Mouse (Mus musculus): ENCODE data around the gene Lrrc55.

Lrrc55 gene

DNA sequence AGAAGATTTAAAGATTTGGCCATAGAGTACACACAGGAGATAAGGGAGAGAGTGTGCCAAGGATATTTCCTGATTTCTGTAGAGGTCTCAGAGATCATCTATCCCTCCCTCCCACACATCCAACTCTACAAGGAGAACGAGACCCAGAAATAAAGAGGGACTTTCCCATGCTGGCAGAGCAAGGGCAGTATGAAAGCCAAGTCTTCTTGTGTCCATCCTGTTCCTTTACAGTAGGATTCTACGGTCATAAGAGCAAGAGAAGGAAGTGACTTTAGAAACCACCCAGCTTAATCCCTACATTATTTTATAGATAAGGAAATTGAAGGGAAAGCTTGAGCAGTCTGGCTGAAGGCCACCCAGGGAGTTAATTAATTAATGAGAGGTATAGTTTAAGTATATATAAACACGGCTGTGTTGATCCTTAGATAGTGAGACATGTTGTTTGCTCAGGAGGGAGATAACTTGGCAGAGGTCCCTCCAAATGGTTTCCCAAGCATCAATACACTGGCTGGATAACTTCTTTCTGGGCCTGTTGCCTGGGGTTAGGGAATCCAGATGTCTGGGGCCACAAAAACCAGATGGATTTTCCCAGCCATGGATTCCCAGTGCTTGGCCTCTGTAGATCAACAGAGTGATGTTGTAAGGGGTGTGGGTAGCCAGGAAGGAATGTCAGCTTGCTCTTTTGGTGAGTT lies 24.8 kb downstream of the Lrrc55 start:
- DNase-seq (ENCODE audit: low read depth, low spot score): no peak

DNA sequence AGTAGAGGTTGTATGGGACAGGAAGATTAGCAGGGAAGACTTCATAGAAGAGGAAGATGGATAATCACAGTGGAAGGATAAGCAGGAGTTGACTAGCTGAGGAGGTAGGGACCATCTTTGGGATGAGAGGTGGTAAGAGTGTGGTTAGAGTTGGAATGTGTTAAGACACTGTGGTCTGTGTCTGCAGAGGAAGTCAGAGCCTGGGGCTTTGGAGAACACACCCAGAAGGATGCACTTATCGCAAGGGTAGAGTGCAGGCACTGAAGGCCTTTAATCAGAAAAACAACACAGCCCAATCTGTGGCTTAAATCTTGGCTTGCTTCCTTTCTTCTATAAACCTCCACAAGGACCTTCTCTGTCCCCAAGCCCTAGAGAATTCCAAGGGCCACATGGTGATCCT lies 28.7 kb downstream of the Lrrc55 start:
- DNase-seq (ENCODE audit: low read depth, low spot score): no peak

- no peak for DNase-seq (ENCODE audit: low read depth, low spot score)
Observed at GRCm38 (mm10) chr2:85167624-85168023, 29.4 kb downstream of the Lrrc55 start.

- DNase-seq (ENCODE audit: low read depth, low spot score): peak; percentile 12
Observed at GRCm38 (mm10) chr2:85163311-85164047, 33.5 kb downstream of the Lrrc55 start.

DNA sequence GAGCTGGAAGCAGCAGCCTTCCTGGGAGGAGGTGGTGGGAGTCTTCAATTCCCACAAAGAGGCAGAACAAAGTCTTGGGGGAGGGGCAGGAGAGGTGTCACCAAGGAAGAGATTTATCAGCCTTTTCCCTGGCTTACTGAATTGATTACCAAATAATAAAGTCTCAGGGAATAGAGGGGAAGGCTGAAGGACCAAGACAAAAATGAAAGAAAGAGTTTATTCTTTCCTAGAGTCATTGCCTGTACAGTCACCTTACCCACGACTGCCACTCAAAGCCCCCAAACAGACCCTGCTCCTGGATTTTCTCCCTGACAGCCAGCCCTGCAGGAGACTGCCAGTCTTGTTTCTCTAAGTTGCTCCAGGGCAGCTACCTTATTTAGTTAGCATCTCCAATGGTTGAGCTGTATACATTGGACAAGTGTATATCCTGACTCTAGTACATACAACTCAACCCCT lies 35.3 kb downstream of the Lrrc55 start:
- no peak for DNase-seq (ENCODE audit: low read depth, low spot score)

DNA sequence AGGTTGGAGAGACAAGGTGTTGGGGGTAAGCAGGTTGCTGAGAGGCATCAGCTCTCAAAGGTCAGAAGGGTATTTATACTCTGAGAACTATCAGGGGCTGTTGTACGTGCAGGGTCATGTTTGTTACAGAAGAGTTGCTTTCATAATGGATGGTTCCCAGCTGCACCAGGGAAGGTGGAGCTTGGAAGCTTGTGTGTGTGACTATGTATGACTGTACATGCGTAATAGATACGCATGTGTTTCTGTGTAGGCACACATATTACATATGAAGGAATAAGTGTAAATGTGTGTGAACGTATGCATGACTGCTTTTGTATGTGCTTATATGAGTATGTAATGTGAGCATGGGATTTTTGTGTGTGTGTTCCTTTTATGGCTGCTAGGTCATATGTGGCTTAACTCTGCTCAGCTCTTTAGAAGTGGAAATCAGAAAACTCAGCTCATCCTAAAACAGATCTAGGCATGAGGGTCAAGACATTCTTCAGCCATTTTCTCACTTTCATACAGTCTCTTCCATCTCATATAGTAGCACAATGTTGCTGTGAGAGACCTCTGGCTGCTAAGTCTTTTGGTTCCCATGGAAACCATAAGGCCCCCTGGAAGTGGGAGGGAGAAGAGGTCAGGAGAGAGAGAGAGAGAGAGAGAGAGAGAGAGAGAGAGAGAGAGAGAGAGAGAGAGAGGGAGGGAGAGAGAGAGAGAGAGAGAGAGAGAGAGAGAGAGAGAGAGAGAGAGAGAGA lies 35.9 kb downstream of the Lrrc55 start:
- no peak for DNase-seq (ENCODE audit: low read depth, low spot score)

GRCm38 (mm10) chr2:85157382-85157781 lies 39.6 kb downstream of the Lrrc55 start:
- DNase-seq (ENCODE audit: low read depth, low spot score): no peak

DNA sequence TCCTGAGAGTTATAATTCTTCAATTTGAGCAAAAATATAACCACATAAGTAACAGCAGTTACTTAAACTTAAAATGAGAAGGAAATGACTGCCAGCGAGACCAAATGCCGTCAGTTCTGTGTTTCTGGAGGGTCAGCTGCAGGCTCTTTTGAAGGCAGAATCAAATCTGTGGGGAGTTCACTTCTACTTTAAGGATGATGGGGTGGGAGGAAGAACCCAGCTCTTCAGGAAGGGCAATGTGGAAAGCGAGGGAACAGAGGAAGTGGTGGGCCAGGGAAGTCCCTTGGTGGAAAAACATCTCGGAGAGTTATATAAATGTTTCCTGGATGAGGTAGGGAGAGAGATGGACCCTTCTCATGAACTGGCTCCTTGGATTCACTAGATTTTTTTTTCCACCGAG lies 40.9 kb downstream of the Lrrc55 start:
- no peak for DNase-seq (ENCODE audit: low read depth, low spot score)

- DNase-seq (ENCODE audit: low read depth, low spot score): no peak
Observed at GRCm38 (mm10) chr2:85155334-85155733, 41.7 kb downstream of the Lrrc55 start.

DNA sequence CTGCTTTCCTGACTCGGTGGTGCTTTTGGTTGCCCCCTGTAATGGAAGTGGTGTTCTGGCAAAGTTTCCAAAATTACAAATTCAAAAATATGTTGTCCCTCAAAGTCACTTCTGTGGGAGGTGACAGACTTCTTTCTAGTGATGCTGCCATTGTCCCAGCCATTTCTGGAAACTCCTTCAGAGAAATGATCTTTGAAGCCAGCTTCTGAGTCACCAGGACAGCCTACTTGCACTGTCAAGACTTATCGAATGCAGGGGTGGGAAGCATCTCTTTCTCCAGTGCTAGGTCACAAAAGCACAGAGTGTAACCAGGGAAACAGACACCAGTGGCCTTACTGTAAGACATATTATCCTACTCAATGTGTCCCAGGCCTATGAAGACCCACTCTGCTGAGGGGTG lies 45.8 kb downstream of the Lrrc55 start:
- DNase-seq (ENCODE audit: low read depth, low spot score): no peak

GRCm38 (mm10) chr2:85150373-85150772 lies 46.6 kb downstream of the Lrrc55 start:
- no peak for DNase-seq (ENCODE audit: low read depth, low spot score)

- no peak for DNase-seq (ENCODE audit: low read depth, low spot score)
Observed at GRCm38 (mm10) chr2:85147481-85147880, 49.5 kb downstream of the Lrrc55 start.

DNA sequence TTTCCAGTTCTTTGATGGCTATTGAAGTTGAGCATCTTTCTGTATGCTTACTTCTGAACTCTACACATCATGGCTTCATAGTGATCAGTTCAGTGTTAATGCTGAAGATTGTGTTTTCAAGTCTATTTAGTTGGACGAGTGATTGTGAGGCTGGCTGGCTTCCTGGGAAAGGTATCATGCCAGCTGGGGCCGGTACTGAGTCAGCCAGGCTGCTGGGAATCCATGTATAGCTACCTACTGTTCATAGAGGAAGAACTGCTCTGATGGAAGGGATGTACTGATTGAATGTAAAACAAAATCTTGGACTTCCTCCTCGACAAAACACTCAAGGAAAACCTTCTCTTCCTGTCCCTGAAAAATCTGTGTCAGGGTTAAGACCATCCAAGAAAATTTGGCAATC lies 51.7 kb downstream of the Lrrc55 start:
- DNase-seq (ENCODE audit: low read depth, low spot score): no peak

- DNase-seq (ENCODE audit: low read depth, low spot score): no peak
Observed at GRCm38 (mm10) chr2:85144908-85145307, 52.1 kb downstream of the Lrrc55 start.

DNA sequence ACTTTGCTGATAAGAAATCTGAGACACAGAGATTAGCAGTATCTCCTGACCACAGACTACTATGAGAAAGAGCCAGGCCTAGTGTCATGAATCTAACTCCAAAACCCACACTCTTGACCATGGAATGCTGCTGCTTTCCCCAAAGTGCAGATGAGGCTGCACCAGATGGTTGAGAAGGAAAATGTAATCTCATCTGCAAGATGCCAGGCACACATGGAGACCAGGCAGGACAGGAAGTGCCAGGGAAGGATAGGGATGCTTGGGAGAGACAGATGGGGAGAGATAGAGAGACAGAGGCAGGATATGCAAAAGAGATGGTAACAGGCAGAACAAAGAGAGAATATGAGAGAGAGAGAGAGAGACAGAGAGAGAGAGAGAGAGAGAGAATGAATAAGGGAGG lies 56.2 kb downstream of the Lrrc55 start:
- DNase-seq (ENCODE audit: low read depth, low spot score): no peak

DNA sequence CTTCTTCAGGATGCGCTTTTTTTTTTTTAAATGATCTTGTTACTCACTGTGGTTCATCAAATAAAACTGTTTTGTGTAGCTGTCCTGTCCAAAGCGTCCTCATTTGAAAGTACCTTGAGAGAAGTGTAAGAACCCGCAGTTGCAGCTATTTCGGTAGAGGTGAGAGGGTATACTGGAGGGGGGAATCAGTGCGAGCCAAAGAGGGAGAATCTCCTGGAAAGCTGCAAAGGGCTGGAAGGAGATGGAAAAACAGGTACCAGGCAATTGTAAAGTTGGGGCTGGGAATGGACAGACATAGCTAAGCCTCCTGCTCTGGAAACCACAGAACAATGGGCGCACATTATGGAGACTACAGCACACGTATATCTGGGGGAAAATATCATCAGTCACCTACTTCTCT lies 57.2 kb downstream of the Lrrc55 start:
- DNase-seq (ENCODE audit: low read depth, low spot score): no peak

DNA sequence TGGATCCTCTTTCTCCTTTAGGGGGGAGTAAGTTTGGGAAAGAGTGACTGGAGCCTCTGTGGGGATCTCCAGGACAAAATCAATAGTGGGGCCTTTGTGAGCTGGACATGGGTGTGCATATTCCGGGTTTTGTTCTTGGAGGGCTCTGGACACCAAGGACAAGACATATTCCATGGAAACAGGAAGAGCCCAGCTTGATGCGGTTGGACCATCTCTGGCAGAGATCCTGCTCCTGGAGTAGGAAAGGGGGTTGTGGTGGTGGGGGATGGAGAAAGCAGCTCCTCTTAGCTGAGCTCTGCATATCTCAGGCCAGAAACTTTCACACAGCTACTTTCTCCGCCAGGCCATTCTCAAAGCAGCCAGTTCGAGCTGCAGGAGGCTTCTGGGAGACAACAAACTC lies 57.6 kb downstream of the Lrrc55 start:
- no peak for DNase-seq (ENCODE audit: low read depth, low spot score)

GRCm38 (mm10) chr2:85138143-85138542 lies 58.9 kb downstream of the Lrrc55 start:
- DNase-seq (ENCODE audit: low read depth, low spot score): no peak

GRCm38 (mm10) chr2:85137601-85138140 lies 59.3 kb downstream of the Lrrc55 start:
- no peak for DNase-seq (ENCODE audit: low read depth, low spot score)

- no peak for DNase-seq (ENCODE audit: low read depth, low spot score)
Observed at GRCm38 (mm10) chr2:85136831-85137520, 60.0 kb downstream of the Lrrc55 start.

DNA sequence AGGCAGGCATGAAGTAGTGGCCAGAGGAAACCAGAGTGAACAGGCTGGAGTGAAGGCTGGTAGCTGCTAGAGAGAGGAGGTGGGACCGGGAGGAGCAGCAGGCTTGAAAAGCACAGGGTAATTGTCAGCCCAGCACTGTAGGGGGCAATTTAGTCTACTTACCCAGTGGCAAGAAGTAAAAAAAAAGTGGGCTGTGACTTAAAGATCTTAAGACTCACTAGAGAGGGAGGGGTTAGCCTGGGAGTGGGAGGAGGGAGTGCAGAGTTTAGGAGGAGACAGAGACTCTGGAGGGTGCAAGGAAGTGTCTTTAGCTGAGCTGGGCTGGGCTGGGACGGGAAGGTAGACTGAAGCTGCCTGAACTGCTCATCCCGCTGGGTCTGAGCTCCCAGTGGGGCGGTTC lies 60.9 kb downstream of the Lrrc55 start, which contains the start of gene Aplnr:
Gene Aplnr (plus strand): TSS at position 137 of the 400 bp plus-strand sequence.
- DNase-seq (ENCODE audit: low read depth, low spot score): no peak

DNA sequence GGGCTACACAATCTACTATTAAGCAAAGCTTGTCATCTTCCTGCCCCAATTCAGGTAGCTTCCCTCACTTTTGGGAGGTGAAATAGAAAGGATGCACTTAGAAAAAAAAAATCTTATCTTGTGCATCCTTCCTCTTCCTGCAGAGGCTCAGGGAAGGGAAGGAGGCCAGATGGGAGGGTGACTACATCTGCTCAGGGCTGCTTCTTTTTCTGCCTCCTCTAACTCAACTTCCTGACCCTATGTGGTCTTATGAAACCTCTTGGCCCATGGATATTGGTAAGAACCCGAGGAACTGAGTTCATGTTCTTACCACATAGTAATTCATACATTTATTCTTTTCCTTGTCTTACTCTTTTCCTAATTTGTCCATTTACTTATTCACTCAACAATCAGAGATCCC lies 61.9 kb downstream of the Lrrc55 start:
- no peak for DNase-seq (ENCODE audit: low read depth, low spot score)

Data from forelimb bud, embryonic 11.5 days (tissue).